Mouse (Mus musculus): Measurements from ENCODE around the gene Tram2.

DNA sequence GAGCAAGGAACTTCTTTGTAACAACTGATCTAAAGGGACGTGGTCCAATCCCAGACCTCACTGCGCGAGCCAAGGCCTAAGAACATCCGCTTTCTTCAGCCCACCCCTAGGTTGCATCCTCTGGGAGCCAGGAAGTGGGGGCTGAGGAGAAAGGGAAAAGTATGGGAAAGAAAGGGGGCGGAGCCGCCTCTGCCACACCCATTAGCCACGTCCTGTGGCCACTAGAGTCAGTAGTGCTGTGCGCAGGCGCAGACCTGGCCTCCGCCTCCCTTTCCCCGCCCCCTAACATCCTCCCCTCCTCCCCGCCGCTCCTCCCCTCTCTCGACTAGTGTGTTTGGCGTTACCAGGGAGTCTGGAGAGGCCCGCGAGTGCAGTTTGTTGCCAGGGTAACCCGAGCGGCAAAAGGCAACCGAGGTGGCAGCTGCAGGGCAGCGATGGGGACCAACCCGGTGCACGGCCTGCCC, 127.7 kb downstream of the Tram2 start, which contains the start of gene Efhc1:
- TF ChIP-seq CTCF (IDR thresholded peaks at IDR 0.05; ENCODE audit: low read depth) (no peak), EP300 (IDR thresholded peaks at IDR 0.05; ENCODE audit: low read depth) (no peak)
